Comparison of ENCODE assay signal across 29 mouse cellular contexts in genomic region chr4:136519866-136520265, GRCm38 (mm10). TPM values are rescaled to one million over a fixed set of nuclear protein-coding genes. Genes with fewer than 3 reads are reported as not detected.
"Had no signal": no experiment of that assay in that cellular context is flagged by ENCODE, and none has a peak within 500 bp of the region (broad histone marks: within the 10 kb centered on the region; RNA-seq: fewer than 3 reads in every experiment).

No protein-coding gene starts in this region.

- H3K4me1 ChIP-seq: forebrain, embryonic 10.5 days; forebrain, embryonic 15.5 days had no signal

- H3K36me3 ChIP-seq: embryonic facial prominence, embryonic 15.5 days; forebrain, embryonic 15.5 days had no signal

- H3K9me3 ChIP-seq: embryonic facial prominence, embryonic 10.5 days; embryonic facial prominence, embryonic 12.5 days; embryonic facial prominence, embryonic 13.5 days; embryonic facial prominence, embryonic 15.5 days; forebrain, embryonic 10.5 days; forebrain, embryonic 12.5 days; forebrain, embryonic 13.5 days; forebrain, embryonic 15.5 days; heart, embryonic 10.5 days had no signal

- H3K9ac ChIP-seq: embryonic facial prominence, embryonic 12.5 days; embryonic facial prominence, embryonic 13.5 days; embryonic facial prominence, embryonic 15.5 days; forebrain, embryonic 12.5 days; forebrain, embryonic 13.5 days; forebrain, embryonic 15.5 days; forebrain, postnatal 0 days had no signal

- ATAC-seq: forebrain, embryonic 13.5 days; forebrain, embryonic 14.5 days; forebrain, embryonic 15.5 days; forebrain, embryonic 16.5 days; forebrain, postnatal 0 days had no signal

- H3K27ac ChIP-seq: embryonic facial prominence, embryonic 10.5 days; embryonic facial prominence, embryonic 12.5 days; embryonic facial prominence, embryonic 13.5 days; embryonic facial prominence, embryonic 15.5 days; forebrain, embryonic 10.5 days; forebrain, embryonic 12.5 days; forebrain, embryonic 13.5 days; forebrain, embryonic 15.5 days; gastrocnemius, adult 2 months; heart, adult 2 months; heart, embryonic 10.5 days had no signal

- DNase-seq: cerebellum, adult 9-10 months; cerebellum, adult 9-11 months; cerebellum, postnatal 10 days; cerebellum, postnatal 14 days; cerebellum, postnatal 25 days; cerebellum, postnatal 36 days; embryo, embryonic 11 days; forebrain, postnatal 0 days; gastrocnemius, adult 2 months; gastrocnemius, postnatal 10 days; gastrocnemius, postnatal 14 days; gastrocnemius, postnatal 36 days; heart, adult 11 months; heart, adult 18-20 months; heart, adult 2 months had no signal

- H3K4me3 ChIP-seq: embryonic facial prominence, embryonic 10.5 days; embryonic facial prominence, embryonic 12.5 days; embryonic facial prominence, embryonic 13.5 days; embryonic facial prominence, embryonic 15.5 days; erythroblast, embryonic 14.5 days; forebrain, embryonic 10.5 days; forebrain, embryonic 12.5 days; forebrain, embryonic 13.5 days; forebrain, embryonic 15.5 days; gastrocnemius, adult 2 months; heart, adult 2 months; heart, embryonic 10.5 days had no signal

- H3K27me3 ChIP-seq: embryonic facial prominence, embryonic 12.5 days; embryonic facial prominence, embryonic 13.5 days; embryonic facial prominence, embryonic 15.5 days; forebrain, embryonic 12.5 days; forebrain, embryonic 13.5 days; forebrain, embryonic 15.5 days had no signal

RNA-seq across cellular contexts. Expression of gene 6030445D17Rik, which starts 57.8 kb away (rescaled TPM):
- total RNA-seq: common myeloid progenitor, adult 5-6 weeks had no signal
- polyA plus RNA-seq: erythroblast, embryonic 14.5 days; forebrain, embryonic 11.5 days; forebrain, embryonic 12.5 days; forebrain, embryonic 13.5 days; forebrain, embryonic 14.5 days had no signal
